Mouse (Mus musculus): ENCODE data around the gene Pou2f2. TPM values are rescaled to one million over a fixed set of nuclear protein-coding genes. Genes with fewer than 3 reads are reported as not detected.

Gene Pou2f2
- total and polyA plus RNA-seq, 3 experiments, result 8.9 to 102 (median 46.1) TPM

DNA sequence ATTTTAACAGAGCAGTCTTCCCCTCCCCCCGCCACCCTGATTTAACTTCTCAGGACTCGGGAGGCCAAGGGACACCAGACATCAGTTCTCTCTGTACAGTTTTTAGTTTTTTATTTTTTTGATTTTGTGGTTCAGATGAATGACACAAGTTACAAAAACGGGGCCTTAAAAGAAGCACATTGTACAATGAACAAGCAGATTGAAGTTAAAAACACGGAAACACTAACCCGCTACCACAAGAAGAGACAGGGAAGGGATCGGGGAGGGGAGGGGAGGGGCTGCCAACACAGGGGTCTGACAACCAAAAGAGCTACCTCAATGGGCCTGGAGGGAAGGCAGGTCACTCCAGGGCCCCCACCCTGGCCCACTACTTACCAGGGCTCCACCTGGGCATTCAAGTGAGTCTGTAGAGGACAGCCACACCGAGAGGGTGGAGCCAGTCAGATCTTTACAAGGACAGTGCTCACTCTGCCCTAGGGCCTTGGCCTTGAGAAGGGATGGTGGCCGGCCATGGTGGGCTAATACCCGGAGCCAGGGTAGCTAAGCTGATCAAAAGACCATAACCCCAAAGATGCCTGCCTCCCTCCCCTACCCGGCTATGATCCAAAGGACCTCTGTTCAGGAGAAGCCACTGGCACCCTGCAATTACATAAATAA, 92.1 kb downstream of the Pou2f2 start:
- H3K36me3 ChIP-seq (replicated peaks in 1 of 2; ENCODE audit: control insufficient read depth in 1 of 2, insufficient read depth in 1 of 2, low read length in 1 of 2), result peaks cover 24 to 34% of the 10 kb centered on the region in 2 experiments
- H3K9ac ChIP-seq (ENCODE audit: insufficient read depth, low read depth), result no peak overlapping the region
- no peak overlapping the region for H3K4me3 ChIP-seq (replicated peaks in 1 of 3; ENCODE audit: low read depth in 2 of 3, low read length in 2 of 3, poor library complexity in 1 of 3)
- peaks cover 17 to 63% of the 10 kb centered on the region in 2 experiments for H3K4me1 ChIP-seq (ENCODE audit: control insufficient read depth in 1 of 2, insufficient read depth in 2 of 2)
- in situ Hi-C loops (cut with MboI; ENCODE audit: low pct_ligation_motif_present, low pct_unique_long_range_greater_than_20kb, low sequenced_read_pairs) (no loop called here), dilution Hi-C loops (cut with MboI; ENCODE audit: extremely low pct_ligation_motif_present, extremely low pct_unique_long_range_greater_than_20kb, low sequenced_read_pairs) (no loop called here)
- H3K79me2 ChIP-seq (replicated peaks; ENCODE audit: control insufficient read depth, extremely low read depth, insufficient read depth, poor library complexity, severe bottlenecking), result no peaks in the 10 kb centered on the region
- H3K27me3 ChIP-seq (replicated peaks), result no peaks in the 10 kb centered on the region
- H3K27ac ChIP-seq (ENCODE audit: insufficient read depth, low read depth), result peak overlapping the region; percentile 17; the same call in 1 of the 2 replicates
- H3K9me3 ChIP-seq (replicated peaks; ENCODE audit: low read length), result peaks cover 5% of the 10 kb centered on the region
- no peak for TF ChIP-seq MAX (IDR thresholded peaks at IDR 0.05; ENCODE audit: low read length)
- TF ChIP-seq POLR2A (IDR thresholded peaks at IDR 0.05; ENCODE audit: low read depth, low read length), result peak; percentile 32; the same call in 1 of the 2 replicates
- H3K4me2 ChIP-seq (ENCODE audit: insufficient read depth, low read depth, poor library complexity, severe bottlenecking), result no peak overlapping the region
- no peak for DNase-seq (ENCODE audit: extremely low read depth)

- TF ChIP-seq CTCF (conservative IDR thresholded peaks at IDR 0.05 in 1 of 2, IDR thresholded peaks at IDR 0.05 in 1 of 2; ENCODE audit: low read depth in 2 of 2, low read length in 2 of 2) (peak in 1 of 2 experiments; percentile 34; a peak in 1 of 4 replicates), CHD1 (IDR thresholded peaks at IDR 0.05; ENCODE audit: low read depth, low read length) (no peak), ZC3H11A (IDR thresholded peaks at IDR 0.05; ENCODE audit: low read depth, low read length) (no peak), MAZ (IDR thresholded peaks at IDR 0.05; ENCODE audit: low read depth, low read length) (no peak), ELF1 (IDR thresholded peaks at IDR 0.05; ENCODE audit: low read depth, low read length) (no peak), RAD21 (IDR thresholded peaks at IDR 0.05; ENCODE audit: low read depth, low read length) (no peak)
- Histone ChIP-seq H3K27ac (ENCODE audit: insufficient read depth, low read depth) (no peak overlapping the region), H3K36me3 (replicated peaks in 1 of 2; ENCODE audit: control insufficient read depth in 1 of 2, insufficient read depth in 1 of 2, low read length in 1 of 2) (peaks cover 25 to 35% of the 10 kb centered on the region in 2 experiments), H3K9me3 (replicated peaks; ENCODE audit: low read length) (peaks cover 2% of the 10 kb centered on the region), H3K27me3 (replicated peaks) (no peaks in the 10 kb centered on the region), H3K4me3 (replicated peaks in 1 of 3; ENCODE audit: low read depth in 2 of 3, low read length in 2 of 3, poor library complexity in 1 of 3) (no peak overlapping the region), H3K79me2 (replicated peaks; ENCODE audit: control insufficient read depth, extremely low read depth, insufficient read depth, poor library complexity, severe bottlenecking) (no peaks in the 10 kb centered on the region), H3K4me2 (ENCODE audit: insufficient read depth, low read depth, poor library complexity, severe bottlenecking) (no peak overlapping the region), H3K9ac (ENCODE audit: insufficient read depth, low read depth) (no peak overlapping the region), H3K4me1 (ENCODE audit: control insufficient read depth in 1 of 2, insufficient read depth in 2 of 2) (peaks cover 19 to 70% of the 10 kb centered on the region in 2 experiments)
- dilution Hi-C loops (cut with MboI; ENCODE audit: extremely low pct_ligation_motif_present, extremely low pct_unique_long_range_greater_than_20kb, low sequenced_read_pairs), result no loop called here
- in situ Hi-C loops (cut with MboI; ENCODE audit: low pct_ligation_motif_present, low pct_unique_long_range_greater_than_20kb, low sequenced_read_pairs), result no loop called here
- DNase-seq (ENCODE audit: extremely low read depth), result no peak
Measured at GRCm38 (mm10) chr7:25086656-25087055, 92.9 kb downstream of the Pou2f2 start.

DNA sequence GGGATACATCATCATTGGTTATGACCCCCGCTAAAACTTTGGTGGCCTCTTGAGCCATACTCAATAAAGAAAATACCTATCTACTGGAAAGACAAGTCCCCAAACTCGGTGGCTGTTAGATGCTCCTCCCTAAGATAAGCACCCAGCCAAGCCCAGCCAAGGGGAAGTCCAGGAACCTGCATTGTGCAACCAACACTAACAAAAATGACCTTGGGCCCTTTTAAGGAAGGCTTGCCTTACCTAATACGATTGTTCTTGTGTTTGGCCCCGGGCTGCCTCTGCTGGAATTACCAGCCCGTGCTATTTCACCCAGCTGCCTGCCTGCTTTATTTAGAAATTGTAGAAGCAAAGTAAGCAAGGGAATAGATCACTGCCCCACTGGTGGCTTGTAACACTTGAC, 94.9 kb downstream of the Pou2f2 start:
- H3K27me3 ChIP-seq (replicated peaks), result no peaks in the 10 kb centered on the region
- dilution Hi-C loops (cut with MboI; ENCODE audit: extremely low pct_ligation_motif_present, extremely low pct_unique_long_range_greater_than_20kb, low sequenced_read_pairs) (no loop called here), in situ Hi-C loops (cut with MboI; ENCODE audit: low pct_ligation_motif_present, low pct_unique_long_range_greater_than_20kb, low sequenced_read_pairs) (no loop called here)
- no peak overlapping the region for H3K4me2 ChIP-seq (ENCODE audit: insufficient read depth, low read depth, poor library complexity, severe bottlenecking)
- H3K9me3 ChIP-seq (replicated peaks; ENCODE audit: low read length), result no peaks in the 10 kb centered on the region
- H3K4me1 ChIP-seq (ENCODE audit: control insufficient read depth in 1 of 2, insufficient read depth in 2 of 2), result peaks cover 20 to 65% of the 10 kb centered on the region in 2 experiments
- H3K79me2 ChIP-seq (replicated peaks; ENCODE audit: control insufficient read depth, extremely low read depth, insufficient read depth, poor library complexity, severe bottlenecking), result peaks cover 3% of the 10 kb centered on the region
- no peak overlapping the region for H3K9ac ChIP-seq (ENCODE audit: insufficient read depth, low read depth)
- peak overlapping the region; percentile 37; the same call in 1 of the 2 replicates for H3K27ac ChIP-seq (ENCODE audit: insufficient read depth, low read depth)
- no peak for DNase-seq (ENCODE audit: extremely low read depth)
- TF ChIP-seq JUN (IDR thresholded peaks at IDR 0.05; ENCODE audit: insufficient read depth, low read depth, low read length), result no peak
- TF ChIP-seq TCF12 (IDR thresholded peaks at IDR 0.05; ENCODE audit: low read depth, low read length), result no peak
- no peak for TF ChIP-seq ELF1 (IDR thresholded peaks at IDR 0.05; ENCODE audit: low read depth, low read length)
- no peak for TF ChIP-seq MEF2A (IDR thresholded peaks at IDR 0.05; ENCODE audit: borderline replicate concordance, low read depth, low read length)
- no peak for TF ChIP-seq ZMIZ1 (IDR thresholded peaks at IDR 0.05; ENCODE audit: low read depth, low read length)
- no peak for TF ChIP-seq CHD2 (IDR thresholded peaks at IDR 0.05; ENCODE audit: low read length)
- TF ChIP-seq HCFC1 (IDR thresholded peaks at IDR 0.05; ENCODE audit: low read depth, low read length), result no peak
- no peak for TF ChIP-seq MAFK (IDR thresholded peaks at IDR 0.05; ENCODE audit: insufficient replicate concordance, low read length)
- TF ChIP-seq PAX5 (IDR thresholded peaks at IDR 0.05; ENCODE audit: low read length), result no peak
- no peak for TF ChIP-seq ETS1 (conservative IDR thresholded peaks at IDR 0.05; ENCODE audit: low read depth, low read length)
- TF ChIP-seq BHLHE40 (IDR thresholded peaks at IDR 0.05; ENCODE audit: low read depth, low read length), result no peak
- no peak for TF ChIP-seq MYC (IDR thresholded peaks at IDR 0.05; ENCODE audit: low read depth, low read length)
- TF ChIP-seq UBTF (IDR thresholded peaks at IDR 0.05; ENCODE audit: low read depth, low read length), result no peak
- no peak for TF ChIP-seq EP300 (IDR thresholded peaks at IDR 0.05; ENCODE audit: low read length)
- TF ChIP-seq JUND (conservative IDR thresholded peaks at IDR 0.05; ENCODE audit: low read depth, low read length), result no peak
- no peak for TF ChIP-seq KAT2A (IDR thresholded peaks at IDR 0.05; ENCODE audit: insufficient replicate concordance, low read length)
- TF ChIP-seq GABPA (IDR thresholded peaks at IDR 0.05; ENCODE audit: insufficient replicate concordance, low read depth, low read length), result no peak
- no peak overlapping the region for H3K4me3 ChIP-seq (replicated peaks in 1 of 3; ENCODE audit: low read depth in 2 of 3, low read length in 2 of 3, poor library complexity in 1 of 3)
- H3K36me3 ChIP-seq (replicated peaks in 1 of 2; ENCODE audit: control insufficient read depth in 1 of 2, insufficient read depth in 1 of 2, low read length in 1 of 2), result peaks cover 39 to 48% of the 10 kb centered on the region in 2 experiments
